Mouse (Mus musculus) brown adipose tissue, adult 24 weeks (tissue): ENCODE data around the gene Fdxr. TPM values are rescaled to one million over a fixed set of nuclear protein-coding genes. Genes with fewer than 3 reads are reported as not detected.

Experiments used
- H3K27ac ChIP-seq: fragments of 200-500 bp; replicated peaks from 2 replicates; pipeline ENCODE4 v1.5.1; 2012; ENCODE audit warnings: low read depth, mild to moderate bottlenecking, low read length
- H3K4me1 ChIP-seq: fragments of 200-500 bp; 2 replicates; pipeline ENCODE4 v1.6.1; 2012; ENCODE audit warnings: low read length, mixed read lengths; ENCODE audit not compliant: control insufficient read depth, insufficient read depth, insufficient read length
- H3K4me3 ChIP-seq: fragments of 200-500 bp; 2 replicates; pipeline ENCODE4 v1.5.1; 2012; ENCODE audit warnings: low read depth, mild to moderate bottlenecking, low read length, moderate library complexity; ENCODE audit not compliant: insufficient read depth
- polyA plus RNA-seq: library from polyadenylated mRNA; stranded (reverse); fragments of >200 nt; gene quantifications from 2 replicates; pipeline ENCODE4 v1.2.4, GENCODE M21; 2012; ENCODE audit not compliant: missing spikeins, insufficient read depth, insufficient read length

The Fdxr gene
- polyA plus RNA-seq, 1 experiment: 10.9 TPM

DNA sequence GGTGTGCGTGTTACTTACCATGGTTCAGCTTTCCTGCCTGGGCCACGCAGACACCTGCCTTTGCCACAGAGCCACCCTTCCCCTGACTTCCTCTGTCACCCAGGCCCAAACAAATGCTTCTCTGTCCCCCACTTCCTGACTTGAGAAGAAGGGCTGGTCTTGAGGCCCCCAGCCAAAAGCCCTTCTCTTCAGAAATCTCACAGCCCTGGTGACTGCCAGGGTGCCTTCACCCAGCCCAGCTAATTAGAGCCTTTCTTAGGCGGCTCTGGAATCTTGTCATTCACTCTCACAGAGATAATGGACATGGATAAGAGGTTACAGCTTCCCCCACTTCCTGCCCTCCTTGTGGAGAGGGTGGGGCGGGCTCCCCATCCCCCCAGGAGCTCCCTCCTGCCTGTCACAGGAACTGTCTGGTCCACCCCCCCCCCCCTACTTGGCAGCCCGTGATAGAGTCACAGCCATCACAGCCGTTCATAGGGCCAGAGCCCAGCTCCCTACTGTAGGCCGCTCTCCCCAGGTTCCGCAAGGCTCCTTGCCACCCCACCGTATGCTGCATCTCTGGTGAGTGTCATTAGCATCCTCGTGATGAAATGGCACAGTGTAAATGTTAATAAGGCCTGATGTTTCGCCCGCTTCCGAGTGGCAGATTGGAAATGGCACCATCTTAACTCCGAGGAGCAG, 49.9 kb downstream of the Fdxr start:
- peaks cover 4% of the 10 kb centered on the region; the same call in 1 of the 2 replicates for H3K4me1 ChIP-seq

DNA sequence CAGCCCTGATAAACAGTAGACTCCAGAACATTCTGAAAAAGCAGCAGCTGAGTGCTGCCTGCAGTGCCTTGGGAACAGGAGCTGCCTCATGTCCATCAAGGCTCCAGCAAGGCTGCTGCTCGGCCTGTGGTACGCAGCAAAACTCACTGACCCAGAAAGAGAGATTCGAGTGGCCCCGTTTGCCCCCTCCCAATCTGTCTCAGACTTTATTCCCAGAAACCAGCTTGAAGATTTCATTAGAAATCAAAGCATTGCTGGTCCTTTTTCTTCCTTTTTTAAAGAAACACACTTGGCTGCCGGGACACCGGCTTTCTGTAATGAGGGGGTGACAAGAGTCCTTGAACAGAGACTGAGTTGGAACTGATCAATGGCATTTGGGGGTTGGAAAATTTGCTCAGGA, 51.5 kb downstream of the Fdxr start:
- H3K4me3 ChIP-seq: no peak overlapping the region
- no peak overlapping the region for H3K27ac ChIP-seq
- H3K4me1 ChIP-seq: peaks cover 4% of the 10 kb centered on the region; the same call in 1 of the 2 replicates

More for the DNA sequence above, 49.9 kb downstream of the Fdxr start:
- Histone ChIP-seq H3K27ac (no peak overlapping the region), H3K4me3 (no peak overlapping the region)

GRCm38 (mm10) chr11:115224889-115225288, 52.0 kb downstream of the Fdxr start:
- H3K4me3 ChIP-seq: no peak overlapping the region
- no peak overlapping the region for H3K27ac ChIP-seq
- peaks cover 4% of the 10 kb centered on the region; the same call in 1 of the 2 replicates for H3K4me1 ChIP-seq

DNA sequence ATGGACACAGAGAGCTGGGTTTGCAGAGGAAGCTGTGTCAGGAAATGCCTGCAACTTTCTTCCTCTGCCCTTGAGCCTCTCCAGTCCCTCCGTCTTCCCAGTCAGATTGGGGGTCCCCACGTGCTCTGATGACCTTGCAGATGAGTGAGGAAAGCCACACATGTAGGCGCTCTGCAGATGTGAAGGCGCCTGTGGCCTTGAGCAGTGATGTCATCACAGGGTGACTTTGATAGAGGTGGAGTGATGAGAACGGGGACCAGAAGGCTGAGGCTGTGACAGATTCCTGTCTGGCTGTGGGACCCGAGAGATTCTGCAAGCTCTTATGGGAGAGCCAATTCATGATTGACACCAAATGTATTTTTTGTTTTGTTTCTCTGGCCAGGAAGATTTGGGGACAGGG, 53.0 kb downstream of the Fdxr start:
- Histone ChIP-seq H3K4me3 (no peak overlapping the region), H3K4me1 (peaks cover 10% of the 10 kb centered on the region), H3K27ac (no peak overlapping the region)

DNA sequence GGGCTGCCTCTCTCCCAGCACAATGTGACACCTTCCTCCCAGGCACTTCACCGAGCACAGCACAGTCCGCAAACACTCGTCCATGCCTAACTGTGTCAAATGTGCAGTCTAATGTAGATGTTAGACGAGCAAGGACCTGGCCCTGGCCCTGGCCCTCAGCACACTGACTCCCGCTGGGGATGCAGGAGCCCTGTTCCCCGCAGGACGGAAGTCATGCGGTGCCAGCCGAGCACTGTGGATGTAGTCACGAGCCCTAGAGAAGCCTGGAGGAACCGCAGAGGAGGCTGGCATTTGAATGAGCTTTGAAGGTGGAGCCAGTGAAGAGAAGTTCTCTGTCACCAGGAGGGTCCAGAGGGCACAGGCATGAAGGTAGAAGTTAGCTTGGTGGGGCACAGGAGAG, 53.4 kb downstream of the Fdxr start:
- Histone ChIP-seq H3K4me1 (peaks cover 12% of the 10 kb centered on the region), H3K4me3 (no peak overlapping the region), H3K27ac (no peak overlapping the region)

- H3K4me3 ChIP-seq: no peak overlapping the region
Observed at GRCm38 (mm10) chr11:115222570-115222969, 54.3 kb downstream of the Fdxr start.

GRCm38 (mm10) chr11:115222077-115222476, 54.8 kb downstream of the Fdxr start:
- Histone ChIP-seq H3K4me3 (no peak overlapping the region), H3K27ac (no peak overlapping the region), H3K4me1 (peaks cover 12% of the 10 kb centered on the region)

More at GRCm38 (mm10) chr11:115222570-115222969, 54.3 kb downstream of the Fdxr start:
- Histone ChIP-seq H3K4me1 (peaks cover 12% of the 10 kb centered on the region), H3K27ac (no peak overlapping the region)

DNA sequence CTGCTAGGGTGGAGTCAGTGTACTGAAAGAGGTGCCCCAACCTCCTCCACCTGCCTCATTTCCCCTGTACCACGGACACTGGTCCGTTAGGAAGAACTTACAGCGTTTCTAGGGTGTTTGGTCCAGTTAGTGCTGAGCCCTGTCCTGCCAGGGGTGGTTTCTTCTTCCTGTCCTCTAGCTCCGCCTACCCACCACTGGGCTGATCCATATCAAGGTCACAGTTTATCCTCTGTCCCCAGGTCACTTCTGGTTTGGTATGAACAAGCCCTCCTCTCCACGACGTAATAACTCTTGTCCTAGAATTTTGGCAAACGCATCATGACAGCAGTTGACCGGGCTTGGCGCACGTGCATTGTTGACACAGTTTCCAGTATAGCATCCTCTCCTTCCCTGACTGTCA, 57.2 kb downstream of the Fdxr start:
- Histone ChIP-seq H3K4me1 (peaks cover 12% of the 10 kb centered on the region), H3K27ac (no peak overlapping the region), H3K4me3 (no peak overlapping the region)

- Histone ChIP-seq H3K27ac (no peak overlapping the region), H3K4me1 (peaks cover 10% of the 10 kb centered on the region), H3K4me3 (no peak overlapping the region)
Observed at GRCm38 (mm10) chr11:115219263-115219662, 57.6 kb downstream of the Fdxr start.

Other genes starting within 250 kb of the Fdxr start
- gene Cd300ld5, start 239.3 kb downstream of the Fdxr start, polyA plus RNA-seq: 1.5 and 3.8 TPM in 2 replicates
- 5.7 and 13.3 TPM in 2 replicates for gene Cd300ld3, start 228.6 kb downstream of the Fdxr start, polyA plus RNA-seq
- not detected in 2 replicates for gene Cd300e, start 214.9 kb downstream of the Fdxr start, polyA plus RNA-seq
- 0.79 and 1.2 TPM in 2 replicates for gene Rab37, start 185.6 kb downstream of the Fdxr start, polyA plus RNA-seq
- 0.28 TPM in 1 of 2 replicates, not detected in the other for gene Cd300lf, start 143.1 kb downstream of the Fdxr start, polyA plus RNA-seq
- gene Slc9a3r1, start 113.7 kb downstream of the Fdxr start, polyA plus RNA-seq: 5.3 and 5.9 TPM in 2 replicates
- gene Tmem104, start 89.6 kb downstream of the Fdxr start, polyA plus RNA-seq: 8.5 and 8.8 TPM in 2 replicates
- 20.9 and 29.3 TPM in 2 replicates for gene Nat9, start 89.2 kb downstream of the Fdxr start, polyA plus RNA-seq
- not detected in 2 replicates for gene Grin2c, start 9.8 kb downstream of the Fdxr start, polyA plus RNA-seq
- gene Fads6, start 20.6 kb upstream of the Fdxr start, polyA plus RNA-seq: 0.40 and 0.67 TPM in 2 replicates
- not detected in 2 replicates for gene Otop2, start 30.1 kb upstream of the Fdxr start, polyA plus RNA-seq
- gene Ush1g, start 45.0 kb upstream of the Fdxr start, polyA plus RNA-seq: not detected in 2 replicates
- gene Otop3, start 57.7 kb upstream of the Fdxr start, polyA plus RNA-seq: not detected in 2 replicates
- 0.83 and 2.7 TPM in 2 replicates for gene Hid1, start 90.7 kb upstream of the Fdxr start, polyA plus RNA-seq
- gene Cdr2l, start 104.9 kb upstream of the Fdxr start, polyA plus RNA-seq: 1.9 and 2.1 TPM in 2 replicates
- gene Mrpl58, start 126.7 kb upstream of the Fdxr start, polyA plus RNA-seq: 129 and 138 TPM in 2 replicates
- gene Atp5h, start 142.9 kb upstream of the Fdxr start, polyA plus RNA-seq: 2,910 and 3,016 TPM in 2 replicates
- 35.3 and 41.1 TPM in 2 replicates for gene Kctd2, start 143.1 kb upstream of the Fdxr start, polyA plus RNA-seq
- 0.87 and 2.3 TPM in 2 replicates for gene Trim80, start 163.5 kb upstream of the Fdxr start, polyA plus RNA-seq
- gene Slc16a5, start 185.4 kb upstream of the Fdxr start, polyA plus RNA-seq: not detected in 2 replicates
- gene Armc7, start 198.6 kb upstream of the Fdxr start, polyA plus RNA-seq: 4.1 TPM in 2 replicates
- 19.1 and 20.9 TPM in 2 replicates for gene Nt5c, start 214.8 kb upstream of the Fdxr start, polyA plus RNA-seq
- 21.2 and 21.5 TPM in 2 replicates for gene Jpt1, start 237.3 kb upstream of the Fdxr start, polyA plus RNA-seq